Mouse (Mus musculus): Measurements from ENCODE around the gene Tdp2. TPM values are rescaled to one million over a fixed set of nuclear protein-coding genes. Genes with fewer than 3 reads are reported as not detected.

Tdp2 gene
- polyA plus RNA-seq (2015; fragmentation: Illumina TruSeq; extraction: RNeasy Lipid Tissue Mini Kit (QIAGEN cat#74804); ENCODE audit: insufficient read depth, low read depth, low replicate concordance), result 10.2 TPM

GRCm38 (mm10) chr13:24831353-24832130 lies at the start of gene Tdp2, which contains the start of gene Acot13:
TSS of gene Tdp2 (plus strand) at chr13:24831679.
TSS of gene Acot13 (minus strand) at chr13:24831540.

DNA sequence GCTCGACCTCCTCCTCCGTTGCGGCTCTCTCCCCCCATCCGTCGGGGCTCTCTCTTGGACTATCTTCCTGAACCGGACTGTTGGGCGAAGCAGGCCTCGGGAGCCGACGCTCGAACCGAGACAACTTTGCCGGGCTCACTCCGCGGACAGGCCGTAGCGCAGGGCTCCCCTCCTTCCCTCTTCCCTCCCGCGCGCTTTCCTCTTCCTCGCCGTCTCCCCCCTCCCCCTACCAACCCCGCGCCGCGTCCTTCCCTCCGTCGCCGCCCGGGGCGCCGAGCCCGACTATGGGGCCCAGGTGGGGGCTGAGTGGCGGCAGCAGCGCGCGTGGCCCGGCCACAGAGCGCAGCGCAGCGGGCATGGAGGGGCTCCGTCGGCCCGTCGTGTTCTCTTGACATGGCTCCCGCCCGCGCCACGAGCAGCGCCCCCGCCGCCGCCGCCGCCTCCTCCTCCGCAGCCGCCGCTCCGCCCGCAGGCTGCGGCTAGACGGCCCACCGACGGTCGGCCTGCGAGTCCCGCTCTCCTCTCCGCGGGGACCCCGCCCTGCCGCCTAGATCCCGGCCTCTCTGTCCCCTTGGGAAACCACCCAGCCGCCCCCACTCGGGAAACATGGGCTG lies 30.1 kb upstream of the Tdp2 start, which contains the start of gene BC005537:
Gene BC005537 (plus strand): TSS at position 350 of the 614 bp plus-strand sequence.

GRCm38 (mm10) chr13:24844983-24845955 lies 13.8 kb downstream of the Tdp2 start, which contains the start of gene D130043K22Rik:
TSS of gene D130043K22Rik (plus strand) at chr13:24845135.

Other genes with a start within 250 kb of the Tdp2 start
- 1.3 TPM for gene Ripor2, start 249.5 kb upstream of the Tdp2 start, polyA plus RNA-seq (2015; fragmentation: Illumina TruSeq; extraction: RNeasy Lipid Tissue Mini Kit (QIAGEN cat#74804); ENCODE audit: insufficient read depth, low read depth, low replicate concordance)
- not detected for gene Armh2, start 90.4 kb upstream of the Tdp2 start, polyA plus RNA-seq (2015; fragmentation: Illumina TruSeq; extraction: RNeasy Lipid Tissue Mini Kit (QIAGEN cat#74804); ENCODE audit: insufficient read depth, low read depth, low replicate concordance)
- 2.3 TPM for gene Gmnn, start 69.8 kb upstream of the Tdp2 start, polyA plus RNA-seq (2015; fragmentation: Illumina TruSeq; extraction: RNeasy Lipid Tissue Mini Kit (QIAGEN cat#74804); ENCODE audit: insufficient read depth, low read depth, low replicate concordance)
- gene BC005537, start 30.0 kb upstream of the Tdp2 start, polyA plus RNA-seq (2015; fragmentation: Illumina TruSeq; extraction: RNeasy Lipid Tissue Mini Kit (QIAGEN cat#74804); ENCODE audit: insufficient read depth, low read depth, low replicate concordance), result 21.4 TPM
- gene Acot13, start 139 bp upstream of the Tdp2 start, polyA plus RNA-seq (2015; fragmentation: Illumina TruSeq; extraction: RNeasy Lipid Tissue Mini Kit (QIAGEN cat#74804); ENCODE audit: insufficient read depth, low read depth, low replicate concordance), result 17.2 TPM
- gene D130043K22Rik, start 13.5 kb downstream of the Tdp2 start, polyA plus RNA-seq (2015; fragmentation: Illumina TruSeq; extraction: RNeasy Lipid Tissue Mini Kit (QIAGEN cat#74804); ENCODE audit: insufficient read depth, low read depth, low replicate concordance), result 0.26 TPM
- gene Aldh5a1, start 106.0 kb downstream of the Tdp2 start, polyA plus RNA-seq (2015; fragmentation: Illumina TruSeq; extraction: RNeasy Lipid Tissue Mini Kit (QIAGEN cat#74804); ENCODE audit: insufficient read depth, low read depth, low replicate concordance), result 1.9 TPM
- 3.5 TPM for gene Gpld1, start 111.5 kb downstream of the Tdp2 start, polyA plus RNA-seq (2015; fragmentation: Illumina TruSeq; extraction: RNeasy Lipid Tissue Mini Kit (QIAGEN cat#74804); ENCODE audit: insufficient read depth, low read depth, low replicate concordance)
- gene Mrs2, start 188.7 kb downstream of the Tdp2 start, polyA plus RNA-seq (2015; fragmentation: Illumina TruSeq; extraction: RNeasy Lipid Tissue Mini Kit (QIAGEN cat#74804); ENCODE audit: insufficient read depth, low read depth, low replicate concordance), result 5.9 TPM
- gene Dcdc2a, start 224.3 kb downstream of the Tdp2 start, polyA plus RNA-seq (2015; fragmentation: Illumina TruSeq; extraction: RNeasy Lipid Tissue Mini Kit (QIAGEN cat#74804); ENCODE audit: insufficient read depth, low read depth, low replicate concordance), result 4.2 TPM

All from pancreas, adult 10 weeks (tissue).